Mouse (Mus musculus) heart, postnatal 0 days (tissue): ENCODE measurements around the gene Lonp1. TPM values are rescaled to one million over a fixed set of nuclear protein-coding genes. Genes with fewer than 3 reads are reported as not detected.
"Not testable (repeated sequence)": the region's sequence is repeated elsewhere in the genome, so short reads cannot be mapped to it uniquely, and the experiment has no call there.

Experiments used
- ATAC-seq: fragments of 200-750 bp; cut with Nextera tagmentation; 2 replicates; pipeline ENCODE4 v1.8.0; 2017; ENCODE audit warnings: low read depth, moderate number of reproducible peaks, moderate library complexity; ENCODE audit not compliant: insufficient read depth
- DNase-seq: peaks from one replicate; pipeline ENCODE4 v3.0.0-alpha.2; 2016; ENCODE audit warnings: low spot score
- H3K27ac ChIP-seq: fragments of 300-500 bp; sonication (generic); 2 replicates; pipeline ENCODE4 v1.5.1; 2014; ENCODE audit warnings: low read depth, mild to moderate bottlenecking
- H3K27me3 ChIP-seq: fragments of 300-500 bp; sonication (generic); 2 replicates; pipeline ENCODE4 v1.6.1; 2014; ENCODE audit warnings: low read length, mixed read lengths; ENCODE audit not compliant: control insufficient read depth, insufficient read depth
- H3K36me3 ChIP-seq: fragments of 300-500 bp; sonication (generic); replicated peaks from 2 replicates; pipeline ENCODE4 v1.6.1; 2014; ENCODE audit warnings: low read length, mixed read lengths; ENCODE audit not compliant: control insufficient read depth, insufficient read depth
- H3K4me1 ChIP-seq: fragments of 300-500 bp; sonication (generic); 2 replicates; pipeline ENCODE4 v1.6.1; 2014; ENCODE audit warnings: antibody characterized with exemption; ENCODE audit not compliant: control insufficient read depth, insufficient read depth
- H3K4me2 ChIP-seq: fragments of 300-500 bp; sonication (generic); 2 replicates; pipeline ENCODE4 v1.6.1; 2014; ENCODE audit warnings: low read depth, mild to moderate bottlenecking, low read length, moderate library complexity
- H3K4me3 ChIP-seq: fragments of 300-500 bp; sonication (generic); 2 replicates; pipeline ENCODE4 v1.5.1; 2014; ENCODE audit warnings: low read depth, low read length
- H3K9ac ChIP-seq: fragments of 300-500 bp; sonication (generic); replicated peaks from 2 replicates; pipeline ENCODE4 v1.6.1; 2014; ENCODE audit warnings: low read depth, low read length, mixed read lengths
- H3K9me3 ChIP-seq: fragments of 300-500 bp; sonication (generic); replicated peaks from 2 replicates; pipeline ENCODE4 v1.6.1; 2016; ENCODE audit warnings: low read length; ENCODE audit not compliant: control insufficient read depth
- CTCF ChIP-seq: IDR thresholded peaks from 2 replicates; pipeline ENCODE4 v1.5.1; 2016; ENCODE audit warnings: antibody characterized with exemption, control low read depth, low read depth
- EP300 ChIP-seq: IDR thresholded peaks from 2 replicates; pipeline ENCODE4 v1.6.1; 2016; ENCODE audit warnings: antibody characterized with exemption, low read depth
- WGBS: fragments of 180-500 bp; shearing (Covaris S2); extraction: QIAGEN DNeasy Blood & Tissue Kit; methylation state at CpG from one replicate; pipeline ENCODE4 v1.1.7; 2014; 5-methylcytosine and 5-hydroxymethylcytosine counted together
- polyA plus RNA-seq: library from polyadenylated mRNA; unstranded; fragments of >200 nt; fragmentation: Nextera tagmentation; extraction: Ambion mirVana; gene quantifications from 2 replicates; pipeline ENCODE4 v1.2.1, GENCODE M21; 2015
- total RNA-seq: library from RNA; depleted of rRNA; stranded (reverse); fragments of >200 nt; gene quantifications from 2 replicates; pipeline ENCODE4 v1.2.3, GENCODE M21; 2014; ENCODE audit warnings: low replicate concordance

The Lonp1 gene
- total and polyA plus RNA-seq, 2 experiments from 2014 or later: 46.4 to 109 TPM

DNA sequence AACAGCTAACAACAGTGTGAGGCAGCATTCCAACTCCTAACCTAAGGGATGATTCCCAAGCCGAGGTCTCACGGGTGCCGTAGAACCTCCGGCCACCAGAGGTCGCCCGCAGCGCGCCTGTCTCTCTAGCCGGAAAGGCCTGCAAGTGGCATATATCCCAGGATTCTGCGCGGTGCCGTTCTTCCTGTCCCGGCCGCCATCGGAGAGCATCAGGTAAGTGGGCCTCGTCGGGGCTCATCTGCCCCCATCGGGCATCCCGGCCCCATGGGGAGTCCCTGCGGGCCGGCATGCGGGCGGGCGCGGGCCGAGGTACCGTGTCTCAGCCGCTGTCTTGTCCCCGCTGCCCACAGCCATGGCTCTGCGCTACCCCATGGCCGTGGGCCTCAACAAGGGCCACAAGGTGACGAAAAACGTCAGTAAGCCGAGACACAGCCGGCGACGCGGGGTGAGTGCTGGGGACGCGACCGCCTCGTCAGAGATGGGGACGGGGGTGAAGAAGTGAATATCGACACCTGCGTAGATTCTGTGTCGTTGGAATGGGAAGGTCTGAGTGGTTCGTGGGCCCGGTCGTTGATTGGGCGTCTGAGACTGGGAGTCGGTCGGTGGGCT is 13.3 kb downstream of the Lonp1 start, which contains the start of gene Rpl36:
Gene Rpl36 (plus strand): TSS at position 181 of the 609 bp plus-strand sequence.
- peak within 1 kb of the TSS; percentile 87 for H3K27ac ChIP-seq
- no peaks in the 10 kb centered on the region for H3K27me3 ChIP-seq
- DNase-seq (peak; percentile 88), ATAC-seq (peak; percentile 64)
- peak; percentile 95 for TF ChIP-seq CTCF
- TF ChIP-seq EP300: peak; percentile 45; the same call in 1 of the 2 replicates
- H3K9me3 ChIP-seq: no peaks in the 10 kb centered on the region
- peaks cover 18% of the 10 kb centered on the region for H3K4me1 ChIP-seq
- WGBS: under 1% methylated on average over 52 of the region's 52 CpGs
- H3K4me3 ChIP-seq: peak within 1 kb of the TSS; percentile 84
- peak within 1 kb of the TSS; percentile 81 for H3K4me2 ChIP-seq
- peaks cover 37% of the 10 kb centered on the region for H3K36me3 ChIP-seq
- H3K9ac ChIP-seq: peak within 1 kb of the TSS; percentile 90

DNA sequence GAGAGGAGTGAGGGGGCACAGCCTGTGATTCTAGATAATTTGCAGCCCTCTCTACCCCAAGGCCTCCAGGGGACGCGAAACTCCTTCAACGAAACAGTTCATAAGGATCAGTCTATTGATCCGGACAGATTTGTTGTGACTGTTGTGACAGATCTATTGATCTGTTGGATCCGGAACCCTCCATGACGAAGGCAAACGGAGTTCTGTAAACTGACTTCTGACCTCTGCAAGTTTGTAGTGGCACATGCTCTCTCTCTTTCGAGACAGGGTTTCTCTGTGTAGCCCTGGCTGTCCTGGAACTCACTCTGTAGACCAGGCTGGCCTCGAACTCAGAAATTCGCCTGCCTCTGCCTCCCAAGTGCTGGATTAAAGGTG is 14.1 kb downstream of the Lonp1 start:
- not testable (repeated sequence) for H3K9ac ChIP-seq, DNase-seq, H3K4me2 ChIP-seq, H3K4me3 ChIP-seq, ATAC-seq, H3K27me3 ChIP-seq, H3K9me3 ChIP-seq, H3K27ac ChIP-seq
- 78% methylated on average over 10 of the region's 10 CpGs for WGBS
- peaks cover 20% of the 10 kb centered on the region for H3K4me1 ChIP-seq
- H3K36me3 ChIP-seq: peaks cover 29% of the 10 kb centered on the region

GRCm38 (mm10) chr17:56611861-56612564 is 14.7 kb downstream of the Lonp1 start:
- DNase-seq (no peak), ATAC-seq (no peak)
- Histone ChIP-seq H3K27me3 (no peaks in the 10 kb centered on the region), H3K4me3 (no peak overlapping the region), H3K4me2 (no peak overlapping the region), H3K9me3 (no peaks in the 10 kb centered on the region), H3K4me1 (peaks cover 20% of the 10 kb centered on the region), H3K36me3 (peaks cover 28% of the 10 kb centered on the region), H3K9ac (no peak overlapping the region), H3K27ac (no peak overlapping the region)
- WGBS: 22% methylated on average over 13 of the region's 14 CpGs
- TF ChIP-seq CTCF: no peak
- no peak for TF ChIP-seq EP300

DNA sequence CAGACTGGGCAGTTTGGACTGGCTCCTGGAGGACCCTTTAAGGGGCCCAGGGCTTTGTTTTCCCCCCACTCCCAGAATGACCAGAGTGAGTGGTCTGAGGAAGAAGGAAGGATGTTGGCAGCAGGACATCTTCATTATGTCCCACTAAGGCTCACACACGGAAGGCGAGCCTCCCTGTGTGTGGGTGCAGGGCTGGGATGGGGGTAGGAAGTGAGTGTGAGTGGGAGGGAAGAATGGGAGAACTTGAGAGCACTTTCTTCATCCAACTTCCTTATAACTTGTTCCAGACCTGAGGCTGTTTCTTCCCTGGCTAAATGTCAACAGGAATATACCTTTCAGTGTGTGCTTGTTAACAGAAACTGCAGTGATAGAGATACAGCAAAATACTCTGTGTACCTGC is 15.4 kb downstream of the Lonp1 start:
- DNase-seq (no peak), ATAC-seq (no peak)
- Histone ChIP-seq H3K9ac (no peak overlapping the region), H3K9me3 (no peaks in the 10 kb centered on the region), H3K27me3 (no peaks in the 10 kb centered on the region), H3K4me2 (no peak overlapping the region), H3K4me1 (peaks cover 20% of the 10 kb centered on the region), H3K27ac (no peak overlapping the region), H3K4me3 (no peak overlapping the region), H3K36me3 (peaks cover 29% of the 10 kb centered on the region)
- TF ChIP-seq EP300 (no peak), CTCF (no peak)
- WGBS: 53% methylated on average over 2 of the region's 2 CpGs

DNA sequence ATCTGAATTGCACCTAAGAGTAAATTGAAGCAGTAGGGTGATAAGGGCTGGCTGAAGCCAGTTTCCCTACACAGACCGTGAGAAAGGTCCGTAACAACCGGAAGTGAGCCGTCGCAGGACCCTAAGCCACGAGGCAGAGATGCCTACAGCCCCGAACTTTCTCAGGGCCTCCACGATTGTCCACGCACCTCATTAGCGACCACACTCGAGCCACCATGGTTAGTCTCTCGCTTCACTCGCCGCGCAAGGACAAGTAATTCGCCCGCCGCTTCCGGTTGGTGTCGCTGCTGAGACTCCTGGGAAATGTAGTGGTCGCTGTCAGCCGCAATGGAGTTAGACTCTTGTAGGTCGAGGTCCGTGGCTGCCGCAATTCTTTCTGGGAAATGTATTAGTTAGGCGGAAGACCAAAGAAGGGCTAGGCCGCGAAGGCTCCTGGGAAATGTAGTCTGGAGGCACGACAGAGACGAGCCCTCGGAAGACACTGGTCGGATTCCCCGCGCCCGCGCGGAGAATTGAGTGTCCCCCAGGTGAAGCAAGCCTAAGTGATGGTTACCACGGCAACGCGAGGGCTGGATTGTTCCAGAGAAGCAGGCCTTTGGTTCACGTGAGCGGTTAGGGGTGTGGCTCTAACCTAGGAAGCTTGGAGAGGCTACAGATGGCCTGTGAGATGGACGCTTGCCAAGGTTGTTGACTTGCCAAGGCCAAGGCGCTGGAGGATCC is 17.1 kb downstream of the Lonp1 start, which contains the start of gene 2410015M20Rik:
Gene 2410015M20Rik (minus strand): TSS at position 320 of the 720 bp plus-strand sequence.
- H3K27me3 ChIP-seq: no peaks in the 10 kb centered on the region
- peak; percentile 86 for ATAC-seq
- peak within 1 kb of the TSS; percentile 66 for H3K4me2 ChIP-seq
- peak within 1 kb of the TSS; percentile 85 for H3K27ac ChIP-seq
- H3K9me3 ChIP-seq: no peaks in the 10 kb centered on the region
- H3K9ac ChIP-seq: peak within 1 kb of the TSS; percentile 67
- H3K36me3 ChIP-seq: peaks cover 30% of the 10 kb centered on the region
- peaks cover 18% of the 10 kb centered on the region for H3K4me1 ChIP-seq
- 0 out of 2 replicates have a peak, but pooled peaks have one; percentile 45 for TF ChIP-seq EP300
- peak; percentile 69 for TF ChIP-seq CTCF
- peak within 1 kb of the TSS; percentile 60 for H3K4me3 ChIP-seq
- DNase-seq: peak; percentile 99
- under 1% methylated on average over 44 of the region's 44 CpGs for WGBS
